Mouse (Mus musculus): ENCODE measurements around the gene Tmem26. TPM values are rescaled to one million over a fixed set of nuclear protein-coding genes. Genes with fewer than 3 reads are reported as not detected.
"Not testable (repeated sequence)": the region's sequence is repeated elsewhere in the genome, so short reads cannot be mapped to it uniquely, and the experiment has no call there.

Gene Tmem26
- total RNA-seq, 2 experiments from 2014 or later = 0.46 TPM; not detected in 1

GRCm38 (mm10) chr10:68738981-68739380, 15.5 kb downstream of the Tmem26 start:
- not testable (repeated sequence) for ATAC-seq (replicated peaks; ENCODE audit: low FRiP score, low TSS enrichment, poor library complexity, severe bottlenecking)

GRCm38 (mm10) chr10:68740251-68740650, 16.8 kb downstream of the Tmem26 start:
- ATAC-seq (replicated peaks; ENCODE audit: low FRiP score, low TSS enrichment, poor library complexity, severe bottlenecking) = no peak

GRCm38 (mm10) chr10:68750921-68751320, 27.5 kb downstream of the Tmem26 start:
- ATAC-seq (replicated peaks; ENCODE audit: low FRiP score, low TSS enrichment, poor library complexity, severe bottlenecking) = no peak

- no peak for ATAC-seq (replicated peaks; ENCODE audit: low FRiP score, low TSS enrichment, poor library complexity, severe bottlenecking)
Measured at GRCm38 (mm10) chr10:68759238-68759637, 35.8 kb downstream of the Tmem26 start.

- ATAC-seq (replicated peaks; ENCODE audit: low FRiP score, low TSS enrichment, poor library complexity, severe bottlenecking) = no peak
Measured at GRCm38 (mm10) chr10:68759789-68760188, 36.3 kb downstream of the Tmem26 start.

GRCm38 (mm10) chr10:68781067-68781868, 57.8 kb downstream of the Tmem26 start:
- ATAC-seq (replicated peaks; ENCODE audit: low FRiP score, low TSS enrichment, poor library complexity, severe bottlenecking) = no peak

GRCm38 (mm10) chr10:68782724-68783123, 59.3 kb downstream of the Tmem26 start:
- ATAC-seq (replicated peaks; ENCODE audit: low FRiP score, low TSS enrichment, poor library complexity, severe bottlenecking) = no peak

GRCm38 (mm10) chr10:68783856-68784255, 60.4 kb downstream of the Tmem26 start:
- ATAC-seq (replicated peaks; ENCODE audit: low FRiP score, low TSS enrichment, poor library complexity, severe bottlenecking) = no peak

GRCm38 (mm10) chr10:68784463-68784862, 61.0 kb downstream of the Tmem26 start:
- ATAC-seq (replicated peaks; ENCODE audit: low FRiP score, low TSS enrichment, poor library complexity, severe bottlenecking) = no peak

GRCm38 (mm10) chr10:68795466-68795865, 72.0 kb downstream of the Tmem26 start:
- no peak for ATAC-seq (replicated peaks; ENCODE audit: low FRiP score, low TSS enrichment, poor library complexity, severe bottlenecking)

GRCm38 (mm10) chr10:68799883-68800282, 76.4 kb downstream of the Tmem26 start:
- no peak for ATAC-seq (replicated peaks; ENCODE audit: low FRiP score, low TSS enrichment, poor library complexity, severe bottlenecking)

- no peak for ATAC-seq (replicated peaks; ENCODE audit: low FRiP score, low TSS enrichment, poor library complexity, severe bottlenecking)
Measured at GRCm38 (mm10) chr10:68800339-68800738, 76.9 kb downstream of the Tmem26 start.

- ATAC-seq (replicated peaks; ENCODE audit: low FRiP score, low TSS enrichment, poor library complexity, severe bottlenecking) = no peak
Measured at GRCm38 (mm10) chr10:68806328-68806727, 82.9 kb downstream of the Tmem26 start.

GRCm38 (mm10) chr10:68810958-68811357, 87.5 kb downstream of the Tmem26 start:
- no peak for ATAC-seq (replicated peaks; ENCODE audit: low FRiP score, low TSS enrichment, poor library complexity, severe bottlenecking)

GRCm38 (mm10) chr10:68812699-68813098, 89.3 kb downstream of the Tmem26 start:
- no peak for ATAC-seq (replicated peaks; ENCODE audit: low FRiP score, low TSS enrichment, poor library complexity, severe bottlenecking)

- ATAC-seq (replicated peaks; ENCODE audit: low FRiP score, low TSS enrichment, poor library complexity, severe bottlenecking) = no peak
Measured at GRCm38 (mm10) chr10:68817281-68817680, 93.8 kb downstream of the Tmem26 start.

GRCm38 (mm10) chr10:68818065-68818759, 94.8 kb downstream of the Tmem26 start:
- no peak for ATAC-seq (replicated peaks; ENCODE audit: low FRiP score, low TSS enrichment, poor library complexity, severe bottlenecking)

GRCm38 (mm10) chr10:68824519-68824918, 101.1 kb downstream of the Tmem26 start:
- no peak for ATAC-seq (replicated peaks; ENCODE audit: low FRiP score, low TSS enrichment, poor library complexity, severe bottlenecking)

All from megakaryocyte-erythroid progenitor cell, adult 5-6 weeks (primary cell).